Mouse (Mus musculus): Measurements from ENCODE around the gene Smim11. TPM values are rescaled to one million over a fixed set of nuclear protein-coding genes. Genes with fewer than 3 reads are reported as not detected.
A peak's percentile ranks its signal among the peaks of the same experiment; 100 is the strongest.

Gene Smim11
- polyA plus RNA-seq, 1 experiment from 2014 or later, result 126 TPM

- WGBS, result 94% methylated on average over 2 of the region's 2 CpGs
These were observed 5.8 kb upstream of the Smim11 start for GRCm38 (mm10) chr16:92295328-92295727.

GRCm38 (mm10) chr16:92301412-92301806, 323 bp downstream of the Smim11 start:
- no peaks in the 10 kb centered on the region for H3K27me3 ChIP-seq
- no peak overlapping the region for H3K27ac ChIP-seq (replicated peaks)
- H3K4me2 ChIP-seq (replicated peaks), result peak overlapping the region; percentile 70
- peak overlapping the region; percentile 72 for H3K4me3 ChIP-seq
- under 1% methylated on average over 12 of the region's 12 CpGs for WGBS
- H3K36me3 ChIP-seq, result peaks cover 13% of the 10 kb centered on the region
- peak; percentile 75; the same call in 1 of the 2 replicates for ATAC-seq (ENCODE audit: low FRiP score, low read depth)
- H3K9me3 ChIP-seq, result no peaks in the 10 kb centered on the region
- peak overlapping the region; percentile 80 for H3K9ac ChIP-seq (replicated peaks)
- H3K4me1 ChIP-seq, result peaks cover 18% of the 10 kb centered on the region

More at GRCm38 (mm10) chr16:92295328-92295727, 5.8 kb upstream of the Smim11 start:
- Histone ChIP-seq H3K9me3 (no peaks in the 10 kb centered on the region), H3K36me3 (no peaks in the 10 kb centered on the region), H3K9ac (replicated peaks) (no peak overlapping the region), H3K4me3 (no peak overlapping the region), H3K27me3 (0 out of 2 replicates have a peak, but pooled peaks cover 7% of the 10 kb centered on the region), H3K27ac (replicated peaks) (no peak overlapping the region), H3K4me1 (peaks cover 9% of the 10 kb centered on the region), H3K4me2 (replicated peaks) (no peak overlapping the region)
- no peak for ATAC-seq (ENCODE audit: low FRiP score, low read depth)

- no peak for ATAC-seq (ENCODE audit: low FRiP score, low read depth)
- no peak overlapping the region for H3K27ac ChIP-seq (replicated peaks)
- WGBS, result 35% methylated on average over 5 of the region's 5 CpGs
These were observed 903 bp downstream of the Smim11 start for GRCm38 (mm10) chr16:92301989-92302388.

GRCm38 (mm10) chr16:92302506-92302905, 1.4 kb downstream of the Smim11 start:
- peak overlapping the region; percentile 80; the same call in 1 of the 2 replicates for H3K9ac ChIP-seq (replicated peaks)

More at GRCm38 (mm10) chr16:92301989-92302388, 903 bp downstream of the Smim11 start:
- peak overlapping the region; percentile 80 for H3K9ac ChIP-seq (replicated peaks)
- peak overlapping the region; percentile 70 for H3K4me2 ChIP-seq (replicated peaks)
- peak overlapping the region; percentile 72 for H3K4me3 ChIP-seq
- no peaks in the 10 kb centered on the region for H3K27me3 ChIP-seq
- no peaks in the 10 kb centered on the region for H3K9me3 ChIP-seq
- peaks cover 18% of the 10 kb centered on the region for H3K4me1 ChIP-seq
- peaks cover 19% of the 10 kb centered on the region for H3K36me3 ChIP-seq

DNA sequence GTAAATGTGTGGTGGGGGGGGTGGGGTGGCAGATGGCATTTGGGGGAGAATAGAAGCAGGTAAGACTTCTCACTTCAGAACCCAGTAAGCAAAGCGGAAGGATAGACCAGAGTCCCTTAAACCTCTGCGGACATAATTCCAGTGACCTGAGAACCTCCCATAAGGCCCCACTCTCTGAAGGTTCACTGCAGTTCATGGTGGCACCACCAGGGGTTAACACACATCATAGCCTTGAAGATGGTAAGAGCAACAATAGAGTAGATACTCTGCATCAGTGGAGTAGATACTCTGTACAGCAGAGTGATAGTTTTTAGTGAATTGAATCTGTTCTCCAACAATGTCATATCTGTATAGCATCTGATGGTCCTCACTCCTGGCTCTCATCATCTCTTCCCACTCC, 4.4 kb downstream of the Smim11 start:
- Histone ChIP-seq H3K4me1 (peaks cover 21% of the 10 kb centered on the region), H3K4me3 (no peak overlapping the region), H3K27ac (replicated peaks) (no peak overlapping the region), H3K9ac (replicated peaks) (no peak overlapping the region), H3K9me3 (no peaks in the 10 kb centered on the region), H3K4me2 (replicated peaks) (no peak overlapping the region), H3K36me3 (peaks cover 43% of the 10 kb centered on the region), H3K27me3 (no peaks in the 10 kb centered on the region)
- no peak for ATAC-seq (ENCODE audit: low FRiP score, low read depth)
- WGBS, result 97% methylated on average over 2 of the region's 2 CpGs

More at GRCm38 (mm10) chr16:92302506-92302905, 1.4 kb downstream of the Smim11 start:
- Histone ChIP-seq H3K27me3 (no peaks in the 10 kb centered on the region), H3K27ac (replicated peaks) (no peak overlapping the region; the same call in 1 of the 2 replicates), H3K36me3 (peaks cover 24% of the 10 kb centered on the region), H3K4me3 (peak overlapping the region; percentile 72; the same call in 1 of the 2 replicates), H3K4me1 (peaks cover 18% of the 10 kb centered on the region), H3K4me2 (replicated peaks) (peak overlapping the region; percentile 70), H3K9me3 (no peaks in the 10 kb centered on the region)
- WGBS, result 70% methylated on average over 5 of the region's 5 CpGs
- ATAC-seq (ENCODE audit: low FRiP score, low read depth), result no peak

DNA sequence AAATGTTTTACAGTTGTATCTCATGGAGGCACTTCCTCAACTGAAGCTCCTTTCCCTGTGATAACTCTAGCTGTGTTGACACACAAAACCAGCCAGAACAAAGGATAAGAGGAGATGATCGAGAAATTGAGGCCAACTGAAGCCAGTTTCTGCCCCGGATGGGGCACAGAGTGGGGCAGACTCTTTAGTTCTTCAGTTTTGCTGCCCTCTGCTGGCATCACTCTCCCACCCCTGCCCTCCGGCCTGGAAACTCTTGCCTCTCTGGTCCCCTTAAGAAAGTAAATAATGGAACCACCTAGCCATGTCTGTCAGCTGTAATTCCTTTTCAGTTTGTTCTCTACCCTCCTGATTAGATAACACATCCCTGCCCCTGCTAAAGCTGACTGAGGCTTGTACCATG, 6.9 kb downstream of the Smim11 start:
- 83% methylated on average over 3 of the region's 3 CpGs for WGBS
- ATAC-seq (ENCODE audit: low FRiP score, low read depth), result no peak

DNA sequence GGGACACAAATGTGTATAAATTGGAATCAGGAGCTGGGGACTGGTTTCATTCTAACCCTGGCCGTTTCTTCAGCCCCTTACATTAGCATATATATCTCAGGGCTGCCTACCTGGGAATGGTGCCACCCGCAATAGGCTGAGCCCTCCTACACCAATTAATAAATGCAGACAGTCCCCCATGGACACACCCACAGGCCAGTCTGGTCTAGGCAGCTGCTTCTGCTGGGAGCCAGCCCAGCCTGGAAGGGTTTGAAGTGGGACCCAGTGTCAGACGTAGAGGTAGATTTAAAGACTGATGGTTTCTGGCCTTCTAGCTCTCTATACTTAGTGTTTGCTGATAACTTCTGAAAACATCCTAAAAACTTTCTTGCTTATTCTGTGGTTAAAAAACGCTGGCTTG, 8.0 kb downstream of the Smim11 start:
- H3K4me1 ChIP-seq, result 0 out of 2 replicates have a peak, but pooled peaks cover 5% of the 10 kb centered on the region
- peak overlapping the region; percentile 56; the same call in 1 of the 2 replicates for H3K27ac ChIP-seq (replicated peaks)
- no peak overlapping the region for H3K4me2 ChIP-seq (replicated peaks)
- H3K27me3 ChIP-seq, result no peaks in the 10 kb centered on the region
- no peaks in the 10 kb centered on the region for H3K9me3 ChIP-seq
- H3K9ac ChIP-seq (replicated peaks), result no peak overlapping the region
- H3K36me3 ChIP-seq, result peaks cover 66% of the 10 kb centered on the region
- WGBS, result 45% methylated on average over 4 of the region's 4 CpGs
- no peak overlapping the region for H3K4me3 ChIP-seq
- ATAC-seq (ENCODE audit: low FRiP score, low read depth), result 0 out of 2 replicates have a peak, but pooled peaks have one; percentile 45

More for the DNA sequence above, 6.9 kb downstream of the Smim11 start:
- Histone ChIP-seq H3K27me3 (no peaks in the 10 kb centered on the region), H3K36me3 (peaks cover 66% of the 10 kb centered on the region), H3K9ac (replicated peaks) (no peak overlapping the region), H3K27ac (replicated peaks) (no peak overlapping the region), H3K4me1 (0 out of 2 replicates have a peak, but pooled peaks cover 5% of the 10 kb centered on the region), H3K9me3 (no peaks in the 10 kb centered on the region), H3K4me2 (replicated peaks) (no peak overlapping the region), H3K4me3 (no peak overlapping the region)

- Histone ChIP-seq H3K27ac (replicated peaks) (no peak overlapping the region), H3K4me1 (0 out of 2 replicates have a peak, but pooled peaks cover under 1% of the 10 kb centered on the region), H3K4me2 (replicated peaks) (no peak overlapping the region), H3K36me3 (peaks cover 32% of the 10 kb centered on the region), H3K9me3 (no peaks in the 10 kb centered on the region), H3K4me3 (no peak overlapping the region), H3K27me3 (no peaks in the 10 kb centered on the region), H3K9ac (replicated peaks) (no peak overlapping the region)
- ATAC-seq (ENCODE audit: low FRiP score, low read depth), result peak; percentile 79
- WGBS, result 49% methylated on average over 13 of the region's 13 CpGs
These were observed 13.1 kb downstream of the Smim11 start for GRCm38 (mm10) chr16:92313953-92314741.

DNA sequence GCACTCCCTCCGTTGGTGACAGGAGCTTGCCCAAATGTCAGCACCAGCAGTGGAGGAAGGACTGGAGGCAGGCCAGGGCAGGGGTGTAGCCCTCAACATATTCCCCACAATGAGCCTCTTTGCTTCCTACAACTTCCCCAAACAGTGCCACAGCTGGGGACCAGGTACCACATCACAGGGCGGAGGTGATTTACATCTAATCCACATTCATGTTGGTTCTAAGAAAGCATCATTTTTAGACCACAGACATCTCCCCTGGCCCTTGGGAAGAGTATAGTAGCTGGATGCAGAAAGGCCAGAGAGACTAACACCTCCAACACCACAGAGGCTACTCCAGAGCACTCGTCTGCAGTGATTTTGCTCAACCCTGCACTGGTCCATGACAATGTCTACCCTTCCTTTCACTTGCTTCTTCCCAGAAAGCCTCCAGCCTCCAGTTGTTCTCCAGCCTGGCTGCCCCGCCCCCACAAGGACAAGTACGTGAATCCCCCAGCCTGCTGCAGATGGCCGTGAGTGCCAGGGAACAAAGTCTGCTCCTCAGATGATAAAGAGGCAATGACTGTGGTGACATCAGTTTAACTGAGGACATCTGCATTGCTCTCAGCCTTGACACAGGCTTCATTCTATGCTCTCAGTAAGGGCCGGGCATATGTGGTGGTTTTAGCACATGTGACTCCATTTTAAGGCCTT, 15.1 kb downstream of the Smim11 start:
- Histone ChIP-seq H3K4me2 (replicated peaks) (no peak overlapping the region), H3K27me3 (no peaks in the 10 kb centered on the region), H3K9ac (replicated peaks) (no peak overlapping the region), H3K27ac (replicated peaks) (no peak overlapping the region), H3K36me3 (peaks cover 16% of the 10 kb centered on the region), H3K4me3 (no peak overlapping the region), H3K4me1 (no peaks in the 10 kb centered on the region), H3K9me3 (no peaks in the 10 kb centered on the region)
- no peak for ATAC-seq (ENCODE audit: low FRiP score, low read depth)
- WGBS, result 75% methylated on average over 7 of the region's 7 CpGs

GRCm38 (mm10) chr16:92319353-92320109, 18.4 kb downstream of the Smim11 start:
- Histone ChIP-seq H3K4me1 (peaks cover 7% of the 10 kb centered on the region), H3K4me2 (replicated peaks) (no peak overlapping the region), H3K4me3 (no peak overlapping the region), H3K9me3 (no peaks in the 10 kb centered on the region), H3K27me3 (no peaks in the 10 kb centered on the region), H3K9ac (replicated peaks) (no peak overlapping the region), H3K27ac (replicated peaks) (no peak overlapping the region), H3K36me3 (no peaks in the 10 kb centered on the region)
- ATAC-seq (ENCODE audit: low FRiP score, low read depth), result no peak
- 69% methylated on average over 20 of the region's 20 CpGs for WGBS

GRCm38 (mm10) chr16:92320361-92320760, 19.3 kb downstream of the Smim11 start:
- Histone ChIP-seq H3K27ac (replicated peaks) (no peak overlapping the region), H3K9me3 (no peaks in the 10 kb centered on the region), H3K4me3 (no peak overlapping the region), H3K27me3 (no peaks in the 10 kb centered on the region), H3K36me3 (no peaks in the 10 kb centered on the region), H3K9ac (replicated peaks) (no peak overlapping the region), H3K4me1 (peaks cover 15% of the 10 kb centered on the region), H3K4me2 (replicated peaks) (no peak overlapping the region)
- 85% methylated on average over 3 of the region's 3 CpGs for WGBS
- no peak for ATAC-seq (ENCODE audit: low FRiP score, low read depth)

Measured in midbrain, embryonic 12.5 days (tissue).